Mouse (Mus musculus) spleen, adult 2 months (tissue): ENCODE results near the gene Rrh.

Source experiments
- CTCF ChIP-seq: fragments of 200-500 bp; IDR thresholded peaks from 2 replicates; pipeline ENCODE4 v1.5.1; 2011; ENCODE audit warnings: mild to moderate bottlenecking, inconsistent platforms; ENCODE audit not compliant: insufficient read depth, insufficient read length, insufficient replicate concordance; ENCODE audit errors: extremely low read depth
- POLR2A ChIP-seq: fragments of 200-500 bp; IDR thresholded peaks from 2 replicates; pipeline ENCODE4 v1.6.1; 2011; ENCODE audit warnings: low read depth, low read length, inconsistent platforms

GRCm38 (mm10) chr3:129822206-129822775 lies at the start of gene Rrh:
- TF ChIP-seq CTCF (no peak), POLR2A (no peak)
